Comparison of ENCODE assay signal across 8 mouse cellular contexts in genomic region chr7:16405073-16405455, GRCm38 (mm10). TPM values are rescaled to one million over a fixed set of nuclear protein-coding genes. Genes with fewer than 3 reads are reported as not detected.
DNase-seq lines count a peak whose midpoint lies in the region; ATAC-seq and TF ChIP-seq lines count a peak whose summit lies in the region.

No protein-coding gene starts in this region.

- no peak for TF ChIP-seq CTCF in kidney, adult 2 months (conservative IDR thresholded peaks at IDR 0.05; ENCODE audit: insufficient read depth, insufficient read length, low read depth, low read length)
- no peak for TF ChIP-seq CTCF in small intestine, adult 2 months (IDR thresholded peaks at IDR 0.05; ENCODE audit: extremely low read depth, insufficient read length, insufficient replicate concordance, low read depth, low read length)

- peak; percentile 51 for DNase-seq in cerebellum, adult 11-12 months
- no peak for DNase-seq in cerebellum, adult 11 months
- no peak for DNase-seq in embryonic facial prominence, embryonic 10.5 days (ENCODE audit: low spot score)
- DNase-seq in heart, adult 9 months (ENCODE audit: low spot score in 2 of 2), result peak; percentile 88 to 89
- peak; percentile 83 for DNase-seq in kidney, adult 2 months
- no peak for DNase-seq in left cerebral cortex, adult 8-10 months (ENCODE audit: low spot score in 2 of 2)

- TF ChIP-seq POLR2A in kidney, adult 2 months (IDR thresholded peaks at IDR 0.05; ENCODE audit: low read depth, low read length), result peak; percentile 66
- TF ChIP-seq POLR2A in small intestine, adult 2 months (IDR thresholded peaks at IDR 0.05; ENCODE audit: low read depth, low read length), result 0 out of 2 replicates have a peak, but pooled peaks have one; percentile 5

- peak overlapping the region; percentile 33; the same call in 1 of the 2 replicates for H3K4me3 ChIP-seq in embryonic facial prominence, embryonic 10.5 days
- peak overlapping the region; percentile 1; the same call in 1 of the 2 replicates for H3K4me3 ChIP-seq in kidney, adult 2 months (ENCODE audit: insufficient read depth, low read depth, low read length)
- H3K4me3 ChIP-seq in lung, embryonic 16.5 days (ENCODE audit: low read length), result peak overlapping the region; percentile 16
- no peak overlapping the region for H3K4me3 ChIP-seq in small intestine, adult 2 months (ENCODE audit: low read depth, low read length)

- 84% methylated on average over 2 of the region's 2 CpGs for WGBS in embryonic facial prominence, embryonic 10.5 days
- WGBS in kidney, adult 2 months, result 40% methylated on average over 2 of the region's 2 CpGs
- 30% methylated on average over 2 of the region's 2 CpGs for WGBS in lung, embryonic 16.5 days
- WGBS in small intestine, adult 2 months, result 15% methylated on average over 2 of the region's 2 CpGs

- H3K27me3 ChIP-seq in embryonic facial prominence, embryonic 10.5 days (replicated peaks; ENCODE audit: low read depth, poor library complexity, severe bottlenecking), result no peaks in the 10 kb centered on the region
- H3K27me3 ChIP-seq in kidney, adult 2 months (replicated peaks; ENCODE audit: control insufficient read depth, insufficient read depth, low read length), result no peaks in the 10 kb centered on the region
- H3K27me3 ChIP-seq in lung, embryonic 16.5 days (ENCODE audit: control insufficient read depth, insufficient read depth, low read depth, low read length), result no peaks in the 10 kb centered on the region
- no peaks in the 10 kb centered on the region for H3K27me3 ChIP-seq in small intestine, adult 2 months (ENCODE audit: control insufficient read depth, insufficient read depth, low read length)

- peaks cover 52% of the 10 kb centered on the region for H3K36me3 ChIP-seq in embryonic facial prominence, embryonic 10.5 days (replicated peaks)
- no peaks in the 10 kb centered on the region for H3K36me3 ChIP-seq in kidney, adult 2 months (ENCODE audit: control insufficient read depth, insufficient read depth, low read length)
- H3K36me3 ChIP-seq in lung, embryonic 16.5 days (ENCODE audit: control insufficient read depth, insufficient read depth, low read length), result no peaks in the 10 kb centered on the region
- no peaks in the 10 kb centered on the region; the same call in 1 of the 2 replicates for H3K36me3 ChIP-seq in small intestine, adult 2 months (ENCODE audit: control insufficient read depth, insufficient read depth, low read length)

- H3K9me3 ChIP-seq in embryonic facial prominence, embryonic 10.5 days, result no peaks in the 10 kb centered on the region
- H3K9me3 ChIP-seq in lung, embryonic 16.5 days (ENCODE audit: control insufficient read depth, low read length), result no peaks in the 10 kb centered on the region

- peak overlapping the region; percentile 55 for H3K9ac ChIP-seq in lung, embryonic 16.5 days (ENCODE audit: low read length)

- H3K4me1 ChIP-seq in embryonic facial prominence, embryonic 10.5 days, result peaks cover 34% of the 10 kb centered on the region
- peaks cover 28% of the 10 kb centered on the region for H3K4me1 ChIP-seq in kidney, adult 2 months (ENCODE audit: control insufficient read depth, insufficient read depth, low read length)
- H3K4me1 ChIP-seq in lung, embryonic 16.5 days (replicated peaks; ENCODE audit: control insufficient read depth, insufficient read depth, low read length), result peaks cover 30% of the 10 kb centered on the region
- H3K4me1 ChIP-seq in small intestine, adult 2 months (ENCODE audit: control insufficient read depth, insufficient read depth, insufficient read length, low read length), result peaks cover 34% of the 10 kb centered on the region

- peak overlapping the region; percentile 50 for H3K4me2 ChIP-seq in lung, embryonic 16.5 days (ENCODE audit: low read depth, low read length)

- peak overlapping the region; percentile 40 for H3K27ac ChIP-seq in embryonic facial prominence, embryonic 10.5 days (replicated peaks)
- peak overlapping the region; percentile 77 for H3K27ac ChIP-seq in kidney, adult 2 months (ENCODE audit: insufficient read depth, low read depth, low read length)
- H3K27ac ChIP-seq in lung, embryonic 16.5 days (ENCODE audit: low read length), result peak overlapping the region; percentile 99
- peak overlapping the region; percentile 99 for H3K27ac ChIP-seq in small intestine, adult 2 months (ENCODE audit: insufficient read depth, low read depth, low read length)

- ATAC-seq in lung, embryonic 16.5 days (ENCODE audit: low read depth), result peak; percentile 23

RNA-seq across cellular contexts. Expression of gene Zc3h4, which starts 4.4 kb away (rescaled TPM):
- 20.5 and 22.2 TPM in 2 replicates for polyA plus RNA-seq in embryonic facial prominence, embryonic 10.5 days (2016; fragmentation: Nextera tagmentation; extraction: Ambion mirVana)
- polyA plus RNA-seq in kidney, adult 2 months (2012; rRNA removed), result 23.9 and 25.9 TPM in 2 replicates
- polyA plus RNA-seq in lung, embryonic 16.5 days (2015; fragmentation: Nextera tagmentation; extraction: Ambion mirVana), result 13.1 and 13.2 TPM in 2 replicates
- polyA plus RNA-seq in small intestine, adult 2 months (2012; rRNA removed), result 23.3 and 60.6 TPM in 2 replicates
- 10 to 100 TPM; 48.3 to 56.6 (median 52.4) TPM for total RNA-seq in left cerebral cortex, adult 8-10 months (2022)

RNA-seq across cellular contexts. Expression of gene Sae1, which starts 17.5 kb away (rescaled TPM):
- 479 and 497 TPM in 2 replicates for polyA plus RNA-seq in embryonic facial prominence, embryonic 10.5 days (2016; fragmentation: Nextera tagmentation; extraction: Ambion mirVana)
- polyA plus RNA-seq in kidney, adult 2 months (2012; rRNA removed), result 23.0 and 29.2 TPM in 2 replicates
- 281 and 310 TPM in 2 replicates for polyA plus RNA-seq in lung, embryonic 16.5 days (2015; fragmentation: Nextera tagmentation; extraction: Ambion mirVana)
- 9.8 and 15.0 TPM in 2 replicates for polyA plus RNA-seq in small intestine, adult 2 months (2012; rRNA removed)
- total RNA-seq in left cerebral cortex, adult 8-10 months (2022), result 100 to 1,000 TPM in 3 of 4 experiments, 10 to 100 TPM in 1; 92.2 to 108 (median 105) TPM

RNA-seq across cellular contexts. Expression of gene Tmem160, which starts 47.5 kb away (rescaled TPM):
- 71.5 and 76.4 TPM in 2 replicates for polyA plus RNA-seq in embryonic facial prominence, embryonic 10.5 days (2016; fragmentation: Nextera tagmentation; extraction: Ambion mirVana)
- 112 and 125 TPM in 2 replicates for polyA plus RNA-seq in kidney, adult 2 months (2012; rRNA removed)
- 34.8 and 39.1 TPM in 2 replicates for polyA plus RNA-seq in lung, embryonic 16.5 days (2015; fragmentation: Nextera tagmentation; extraction: Ambion mirVana)
- 156 and 330 TPM in 2 replicates for polyA plus RNA-seq in small intestine, adult 2 months (2012; rRNA removed)
- 10 to 100 TPM; 53.3 to 81.3 (median 69.6) TPM for total RNA-seq in left cerebral cortex, adult 8-10 months (2022)

Comparison
In these comparisons a context has a peak if more than half of its experiments do, and no peak if none do; other contexts are left out.
1. DNase-seq: peak in cerebellum, adult 11-12 months (single experiment), heart, adult 9 months (2 of 2) and kidney, adult 2 months (single experiment); none in cerebellum, adult 11 months (single experiment), embryonic facial prominence, embryonic 10.5 days (single experiment) and left cerebral cortex, adult 8-10 months (0 of 2).
2. H3K27ac ChIP-seq: peak in every context shown above with its lines; median percentile 99 in lung, embryonic 16.5 days; 99 in small intestine, adult 2 months; 77 in kidney, adult 2 months; 40 in embryonic facial prominence, embryonic 10.5 days.